Mouse (Mus musculus) myocyte (in vitro differentiated cells): ENCODE measurements around the gene Tph1. TPM values are rescaled to one million over a fixed set of nuclear protein-coding genes. Genes with fewer than 3 reads are reported as not detected.
"Not testable (repeated sequence)": the region's sequence is repeated elsewhere in the genome, so short reads cannot be mapped to it uniquely, and the experiment has no call there.

Experiments used
- H3K27me3 ChIP-seq: one replicate; pipeline ENCODE4 v1.6.1; 2011; ENCODE audit not compliant: control insufficient read depth, insufficient read depth, insufficient read length
- H3K36me3 ChIP-seq: one replicate; pipeline ENCODE4 v1.6.1; 2011; ENCODE audit not compliant: control insufficient read depth, insufficient read depth
- H3K4me2 ChIP-seq: one replicate; pipeline ENCODE4 v1.6.1; 2011; ENCODE audit warnings: low read depth, control low read depth
- H3K4me3 ChIP-seq: one replicate; pipeline ENCODE4 v1.5.1; 2011; ENCODE audit warnings: mild to moderate bottlenecking, control low read depth, moderate library complexity
- H3K79me2 ChIP-seq: one replicate; pipeline ENCODE4 v1.6.1; 2011; ENCODE audit not compliant: control insufficient read depth, insufficient read depth
- H3ac ChIP-seq: one replicate; pipeline ENCODE4 v1.6.1; 2011; ENCODE audit not compliant: control insufficient read depth, insufficient read length
- CEBPB ChIP-seq: IDR thresholded peaks from 2 replicates; pipeline ENCODE4 v1.6.1; 2011; ENCODE audit warnings: mild to moderate bottlenecking, moderate library complexity; ENCODE audit not compliant: poor library complexity, insufficient read depth, severe bottlenecking
- E2F4 ChIP-seq: IDR thresholded peaks from one replicate; pipeline ENCODE4 v1.6.1; 2011; ENCODE audit warnings: mild to moderate bottlenecking, control low read depth, moderate library complexity; ENCODE audit not compliant: insufficient read depth
- MAX ChIP-seq: IDR thresholded peaks from one replicate; pipeline ENCODE4 v1.6.1; 2011; ENCODE audit warnings: low read depth, mild to moderate bottlenecking, control low read depth
- MYOD1 ChIP-seq, 3 experiments: IDR thresholded peaks; one replicate each; pipeline ENCODE4 v1.6.1; 2011; ENCODE audit warnings: control low read depth in 2 of 3, low read depth in 2 of 3, mild to moderate bottlenecking in 2 of 3, moderate library complexity in 1 of 3; ENCODE audit not compliant: insufficient read length in 2 of 3, control insufficient read depth in 1 of 3
- MYOG ChIP-seq, 3 experiments: IDR thresholded peaks; one replicate each; pipeline ENCODE4 v1.6.1; 2011; ENCODE audit warnings: control low read depth in 2 of 3, low read depth in 2 of 3, mild to moderate bottlenecking in 2 of 3; ENCODE audit not compliant: insufficient read length in 2 of 3, control insufficient read depth in 1 of 3, insufficient read depth in 1 of 3
- POLR2A ChIP-seq: IDR thresholded peaks from one replicate; pipeline ENCODE4 v1.6.1; 2011; ENCODE audit warnings: low read depth, mild to moderate bottlenecking, control low read depth, moderate library complexity; ENCODE audit not compliant: insufficient read length
- POLR2AphosphoS2 ChIP-seq: IDR thresholded peaks from one replicate; pipeline ENCODE4 v1.6.1; 2011; ENCODE audit warnings: low read depth, control low read depth; ENCODE audit not compliant: insufficient read length
- REST ChIP-seq: IDR thresholded peaks from one replicate; pipeline ENCODE4 v1.6.1; 2011; ENCODE audit warnings: mild to moderate bottlenecking, control low read depth, moderate library complexity; ENCODE audit not compliant: insufficient read depth, insufficient read length
- SRF ChIP-seq: IDR thresholded peaks from one replicate; pipeline ENCODE4 v1.6.1; 2011; ENCODE audit warnings: low read depth; ENCODE audit not compliant: control insufficient read depth, insufficient read length
- TCF12 ChIP-seq: IDR thresholded peaks from one replicate; pipeline ENCODE4 v1.6.1; 2011; ENCODE audit warnings: mild to moderate bottlenecking, control low read depth; ENCODE audit not compliant: poor library complexity, insufficient read depth, severe bottlenecking
- TCF3 ChIP-seq: IDR thresholded peaks from one replicate; pipeline ENCODE4 v1.6.1; 2011; ENCODE audit warnings: low read depth, control low read depth; ENCODE audit not compliant: insufficient read length
- USF1 ChIP-seq: IDR thresholded peaks from one replicate; pipeline ENCODE4 v1.6.1; 2011; ENCODE audit warnings: low read depth, mild to moderate bottlenecking, control low read depth, moderate library complexity
- polyA plus RNA-seq: library from polyadenylated mRNA; unstranded; fragments of >200 nt; fragmentation: generic; extraction: Trizol; gene quantifications from one replicate; pipeline ENCODE4 v1.2.1, GENCODE M21; 2012; ENCODE audit warnings: missing spikeins

The Tph1 gene
- polyA plus RNA-seq, 1 experiment, result 0.17 TPM

GRCm38 (mm10) chr7:46696754-46697153, 24.4 kb upstream of the Tph1 start:
- no peak for TF ChIP-seq POLR2A
- no peak for TF ChIP-seq POLR2AphosphoS2
- no peak for TF ChIP-seq REST
- no peak for TF ChIP-seq MYOD1 (IDR thresholded peaks at IDR 0.05; ENCODE audit: control insufficient read depth in 1 of 3, insufficient read length in 2 of 3, low read depth in 2 of 3)
- no peak for TF ChIP-seq TCF12
- no peak for TF ChIP-seq E2F4
- H3K36me3 ChIP-seq, result peaks cover 19% of the 10 kb centered on the region
- no peak overlapping the region for H3ac ChIP-seq
- no peak overlapping the region for H3K4me3 ChIP-seq
- no peak overlapping the region for H3K4me2 ChIP-seq
- no peaks in the 10 kb centered on the region for H3K79me2 ChIP-seq
- no peaks in the 10 kb centered on the region for H3K27me3 ChIP-seq

- Histone ChIP-seq H3K79me2 (no peaks in the 10 kb centered on the region), H3K36me3 (no peaks in the 10 kb centered on the region), H3K27me3 (no peaks in the 10 kb centered on the region), H3ac (no peak overlapping the region), H3K4me3 (no peak overlapping the region), H3K4me2 (no peak overlapping the region)
- TF ChIP-seq E2F4 (no peak), POLR2A (no peak), MAX (no peak), USF1 (no peak), TCF12 (no peak), TCF3 (no peak), MYOD1 (IDR thresholded peaks at IDR 0.05; ENCODE audit: control insufficient read depth in 1 of 3, insufficient read length in 2 of 3, low read depth in 2 of 3) (no peak), MYOG (IDR thresholded peaks at IDR 0.05; ENCODE audit: control insufficient read depth in 1 of 3, insufficient read depth in 1 of 3, insufficient read length in 2 of 3, low read depth in 2 of 3) (no peak), SRF (no peak), REST (no peak), CEBPB (no peak), POLR2AphosphoS2 (no peak)
These were observed 14.5 kb upstream of the Tph1 start for GRCm38 (mm10) chr7:46686827-46687226.

GRCm38 (mm10) chr7:46680732-46681131, 8.4 kb upstream of the Tph1 start:
- no peaks in the 10 kb centered on the region for H3K79me2 ChIP-seq
- no peak for TF ChIP-seq TCF12
- TF ChIP-seq TCF3, result no peak
- TF ChIP-seq MAX, result no peak
- no peak for TF ChIP-seq MYOG (IDR thresholded peaks at IDR 0.05; ENCODE audit: control insufficient read depth in 1 of 3, insufficient read depth in 1 of 3, insufficient read length in 2 of 3, low read depth in 2 of 3)
- no peak for TF ChIP-seq CEBPB
- TF ChIP-seq POLR2A, result no peak
- TF ChIP-seq MYOD1 (IDR thresholded peaks at IDR 0.05; ENCODE audit: control insufficient read depth in 1 of 3, insufficient read length in 2 of 3, low read depth in 2 of 3), result no peak
- TF ChIP-seq REST, result no peak
- no peak for TF ChIP-seq E2F4
- no peak for TF ChIP-seq POLR2AphosphoS2
- TF ChIP-seq USF1, result no peak
- no peak for TF ChIP-seq SRF
- no peak overlapping the region for H3ac ChIP-seq
- H3K4me3 ChIP-seq, result no peak overlapping the region
- H3K4me2 ChIP-seq, result no peak overlapping the region
- H3K27me3 ChIP-seq, result no peaks in the 10 kb centered on the region
- H3K36me3 ChIP-seq, result no peaks in the 10 kb centered on the region

GRCm38 (mm10) chr7:46679044-46679443, 6.7 kb upstream of the Tph1 start:
- H3ac ChIP-seq, H3K79me2 ChIP-seq, H3K4me2 ChIP-seq, H3K4me3 ChIP-seq, H3K27me3 ChIP-seq, H3K36me3 ChIP-seq: not testable (repeated sequence)

- H3K4me2 ChIP-seq, result no peak overlapping the region
- H3K4me3 ChIP-seq, result no peak overlapping the region
- no peaks in the 10 kb centered on the region for H3K79me2 ChIP-seq
- no peaks in the 10 kb centered on the region for H3K27me3 ChIP-seq
- no peak overlapping the region for H3ac ChIP-seq
- no peaks in the 10 kb centered on the region for H3K36me3 ChIP-seq
- no peak for TF ChIP-seq E2F4
- no peak for TF ChIP-seq POLR2AphosphoS2
- no peak for TF ChIP-seq SRF
- TF ChIP-seq REST, result no peak
- TF ChIP-seq CEBPB, result no peak
- no peak for TF ChIP-seq TCF3
- no peak for TF ChIP-seq TCF12
- TF ChIP-seq MYOD1 (IDR thresholded peaks at IDR 0.05; ENCODE audit: control insufficient read depth in 1 of 3, insufficient read length in 2 of 3, low read depth in 2 of 3), result no peak
- TF ChIP-seq MAX, result no peak
These were observed 6.1 kb upstream of the Tph1 start for GRCm38 (mm10) chr7:46678417-46678816.
